Mouse (Mus musculus) forebrain, embryonic 15.5 days (tissue): ENCODE measurements around the gene Gdpd5. TPM values are rescaled to one million over a fixed set of nuclear protein-coding genes. Genes with fewer than 3 reads are reported as not detected.

ENCODE experiments used
- ATAC-seq: fragments of 200-750 bp; cut with Nextera tagmentation; replicated peaks from 2 replicates; pipeline ENCODE4 v1.8.0; 2017; ENCODE audit warnings: mild to moderate bottlenecking, moderate TSS enrichment, moderate library complexity
- H3K27ac ChIP-seq: fragments of 300-500 bp; sonication (generic); replicated peaks from 2 replicates; pipeline ENCODE4 v1.5.1; 2015; ENCODE audit warnings: mild to moderate bottlenecking, inconsistent platforms
- H3K27me3 ChIP-seq: fragments of 300-500 bp; sonication (generic); 2 replicates; pipeline ENCODE4 v1.6.1; 2015; ENCODE audit warnings: inconsistent platforms
- H3K36me3 ChIP-seq: fragments of 300-500 bp; sonication (generic); 2 replicates; pipeline ENCODE4 v1.6.1; 2015; ENCODE audit warnings: mild to moderate bottlenecking, inconsistent platforms
- H3K4me1 ChIP-seq: fragments of 300-500 bp; sonication (generic); 2 replicates; pipeline ENCODE4 v1.6.1; 2015; ENCODE audit warnings: inconsistent platforms
- H3K4me2 ChIP-seq: fragments of 300-500 bp; sonication (generic); replicated peaks from 2 replicates; pipeline ENCODE4 v1.6.1; 2015; ENCODE audit warnings: mild to moderate bottlenecking, inconsistent platforms
- H3K4me3 ChIP-seq: fragments of 300-500 bp; sonication (generic); 2 replicates; pipeline ENCODE4 v1.5.1; 2015; ENCODE audit warnings: mild to moderate bottlenecking, inconsistent platforms
- H3K9ac ChIP-seq: fragments of 300-500 bp; sonication (generic); replicated peaks from 2 replicates; pipeline ENCODE4 v1.6.1; 2015; ENCODE audit warnings: mild to moderate bottlenecking, inconsistent platforms
- H3K9me3 ChIP-seq: fragments of 300-500 bp; sonication (generic); 2 replicates; pipeline ENCODE4 v1.6.1; 2016; ENCODE audit warnings: inconsistent platforms
- WGBS: fragments of 180-500 bp; shearing (Covaris S2); methylation state at CpG from one replicate; pipeline ENCODE4 v1.1.7; 2015; ENCODE audit warnings: mixed read lengths; 5-methylcytosine and 5-hydroxymethylcytosine counted together
- polyA plus RNA-seq: library from polyadenylated mRNA; unstranded; fragments of >200 nt; fragmentation: Nextera tagmentation; extraction: Ambion mirVana; gene quantifications from 2 replicates; pipeline ENCODE4 v1.2.1, GENCODE M21; 2015

Gdpd5 gene
- polyA plus RNA-seq, 1 experiment from 2014 or later, result 40.0 TPM

DNA sequence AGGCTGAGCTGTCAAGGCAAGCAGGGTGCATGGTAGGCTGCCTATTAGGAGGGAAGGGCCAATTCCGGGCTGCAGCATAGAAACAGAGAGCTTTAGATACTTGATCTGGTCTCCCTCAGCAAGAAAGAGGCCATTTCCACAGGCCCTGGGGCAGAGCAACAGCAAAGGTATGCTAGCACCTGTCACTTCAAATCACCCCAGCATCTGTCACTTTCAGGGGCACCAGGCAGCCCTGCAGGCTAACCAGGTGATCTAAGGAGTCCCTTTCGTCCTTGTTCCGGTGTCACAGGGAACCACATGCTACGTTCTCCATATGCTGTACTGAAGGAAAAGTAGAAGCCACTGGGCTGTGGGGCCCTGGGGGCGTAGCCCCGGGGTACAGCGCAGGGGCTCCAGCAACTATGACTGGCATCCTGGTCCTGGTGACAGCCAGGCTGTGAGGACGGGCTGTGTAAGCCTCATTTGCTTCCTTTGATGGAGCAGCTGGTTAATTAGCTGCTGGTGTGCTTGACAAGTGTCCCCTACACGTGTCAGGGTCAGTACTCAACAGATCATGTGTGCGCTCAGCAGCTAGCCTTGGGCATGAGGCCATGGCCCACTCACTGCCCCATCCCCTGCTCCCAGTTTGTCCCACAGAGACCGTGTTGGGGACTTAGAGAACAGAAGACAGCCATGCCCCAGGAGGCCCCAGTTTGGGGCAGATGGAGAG, 14.8 kb downstream of the Gdpd5 start:
- 55% methylated on average over 11 of the region's 11 CpGs for WGBS
- ATAC-seq, result 0 out of 2 replicates have a peak, but pooled peaks have one; percentile 46
- no peak overlapping the region for H3K4me2 ChIP-seq
- peaks cover 12% of the 10 kb centered on the region; the same call in 1 of the 2 replicates for H3K4me1 ChIP-seq
- H3K27ac ChIP-seq, result no peak overlapping the region
- H3K36me3 ChIP-seq, result 0 out of 2 replicates have a peak, but pooled peaks cover 8% of the 10 kb centered on the region
- no peaks in the 10 kb centered on the region for H3K27me3 ChIP-seq
- no peak overlapping the region for H3K4me3 ChIP-seq
- H3K9me3 ChIP-seq, result no peaks in the 10 kb centered on the region
- H3K9ac ChIP-seq, result no peak overlapping the region

DNA sequence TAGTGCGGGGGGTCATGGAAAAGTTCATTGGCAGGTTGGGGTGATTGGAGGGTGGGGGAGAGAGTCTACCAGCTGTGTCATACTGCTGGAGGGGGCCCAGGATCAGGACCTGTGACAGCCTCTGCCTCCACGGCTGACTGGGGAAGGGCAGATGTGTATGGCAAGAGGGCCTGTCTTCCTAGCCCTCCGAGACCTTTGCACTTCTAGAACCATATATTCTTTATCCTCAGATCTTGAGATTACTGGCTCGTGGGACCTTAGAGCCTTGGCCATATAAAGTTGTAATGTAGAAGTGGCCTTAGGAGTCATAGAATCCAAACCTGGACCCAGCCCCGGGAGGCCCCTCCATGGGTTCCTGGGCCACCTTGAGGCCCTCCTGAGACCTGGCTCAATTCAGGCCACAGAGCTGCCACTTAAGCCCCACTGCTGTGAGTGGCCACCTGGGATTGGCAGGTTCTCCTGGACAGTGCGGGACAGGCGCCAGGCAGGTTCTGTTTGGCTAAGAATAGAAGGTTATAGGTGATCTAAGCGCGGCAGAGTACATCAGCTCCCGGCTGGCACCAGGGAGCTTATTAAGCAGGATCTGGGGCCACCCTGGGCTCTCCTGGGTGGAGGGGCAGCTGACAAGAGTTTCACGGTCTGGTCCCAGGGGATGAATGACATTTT, 15.9 kb downstream of the Gdpd5 start:
- H3K4me2 ChIP-seq, result no peak overlapping the region
- H3K4me3 ChIP-seq, result no peak overlapping the region
- peaks cover 12% of the 10 kb centered on the region; the same call in 1 of the 2 replicates for H3K4me1 ChIP-seq
- no peak for ATAC-seq
- H3K9me3 ChIP-seq, result no peaks in the 10 kb centered on the region
- 0 out of 2 replicates have a peak, but pooled peaks cover 3% of the 10 kb centered on the region for H3K36me3 ChIP-seq
- H3K27me3 ChIP-seq, result no peaks in the 10 kb centered on the region
- 77% methylated on average over 11 of the region's 11 CpGs for WGBS
- H3K9ac ChIP-seq, result no peak overlapping the region
- no peak overlapping the region for H3K27ac ChIP-seq

DNA sequence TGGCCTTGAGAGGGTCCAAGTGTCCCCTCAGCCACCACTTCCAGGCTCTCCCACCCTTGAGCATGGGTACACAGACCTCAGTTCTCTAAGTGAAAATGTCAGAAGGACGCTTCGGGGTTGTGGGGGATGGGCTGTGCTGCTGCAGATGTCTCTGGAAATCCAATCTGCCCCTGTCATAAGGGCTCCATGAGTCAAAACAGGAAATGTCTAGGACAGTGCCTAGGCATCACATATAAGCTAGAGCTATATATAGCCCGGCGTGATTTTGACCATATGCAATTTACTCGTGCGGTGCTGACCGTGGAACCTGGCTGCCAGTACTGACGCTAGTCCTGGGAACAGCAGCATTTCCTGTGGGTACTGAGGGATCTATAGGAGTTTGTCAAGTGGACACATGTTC, 20.2 kb downstream of the Gdpd5 start:
- no peak overlapping the region for H3K4me3 ChIP-seq
- no peaks in the 10 kb centered on the region for H3K36me3 ChIP-seq
- no peaks in the 10 kb centered on the region for H3K9me3 ChIP-seq
- H3K9ac ChIP-seq, result no peak overlapping the region
- ATAC-seq, result no peak
- H3K4me2 ChIP-seq, result no peak overlapping the region
- H3K27me3 ChIP-seq, result no peaks in the 10 kb centered on the region
- no peak overlapping the region for H3K27ac ChIP-seq
- H3K4me1 ChIP-seq, result no peaks in the 10 kb centered on the region; the same call in 1 of the 2 replicates
- WGBS, result 86% methylated on average over 8 of the region's 8 CpGs

DNA sequence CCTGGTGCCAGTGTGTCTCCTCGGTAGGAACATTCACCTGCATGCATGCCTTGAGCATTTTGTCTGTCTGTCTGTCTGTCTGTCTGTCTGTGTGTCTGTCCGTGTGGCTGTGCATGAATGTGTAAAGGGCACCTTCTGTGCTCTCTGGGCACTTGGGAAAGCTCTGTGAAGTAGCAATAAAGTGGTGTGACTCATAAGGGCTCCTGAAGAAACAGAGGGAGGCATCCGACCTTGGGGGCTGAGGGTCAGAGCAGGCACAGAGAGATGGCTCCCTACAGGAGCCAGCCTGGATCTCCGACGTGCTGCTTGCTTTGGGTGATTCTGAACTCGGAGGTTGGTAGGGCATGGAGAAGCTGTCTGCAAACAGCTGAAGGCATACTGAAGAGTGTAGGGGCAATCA, 21.3 kb downstream of the Gdpd5 start:
- 86% methylated on average over 6 of the region's 6 CpGs for WGBS
- H3K27ac ChIP-seq, result no peak overlapping the region
- H3K36me3 ChIP-seq, result no peaks in the 10 kb centered on the region
- no peak overlapping the region for H3K4me3 ChIP-seq
- no peak overlapping the region for H3K4me2 ChIP-seq
- H3K27me3 ChIP-seq, result no peaks in the 10 kb centered on the region
- H3K9ac ChIP-seq, result no peak overlapping the region
- no peaks in the 10 kb centered on the region for H3K4me1 ChIP-seq
- no peaks in the 10 kb centered on the region for H3K9me3 ChIP-seq
- no peak for ATAC-seq

DNA sequence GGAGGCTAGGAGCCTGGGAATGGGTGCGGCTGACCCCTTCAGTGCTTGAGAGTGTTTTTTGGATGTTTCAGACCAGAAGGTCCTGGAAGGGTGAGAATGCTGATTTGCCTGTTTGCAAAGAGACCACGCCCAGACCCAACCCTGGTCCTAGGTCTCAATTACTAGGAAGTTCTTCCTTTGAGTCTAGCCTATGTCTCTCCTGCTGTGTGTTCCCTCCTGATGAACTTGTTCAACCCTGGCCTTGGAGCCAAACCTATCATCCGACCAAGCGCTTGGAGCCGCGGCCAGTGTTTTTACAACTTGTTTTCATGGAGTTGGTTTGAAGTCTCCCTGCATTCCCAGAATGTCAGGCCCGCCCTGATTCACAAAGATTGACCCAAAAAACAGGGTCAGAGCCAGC, 22.0 kb downstream of the Gdpd5 start:
- Histone ChIP-seq H3K9me3 (no peaks in the 10 kb centered on the region), H3K4me1 (no peaks in the 10 kb centered on the region), H3K27me3 (no peaks in the 10 kb centered on the region), H3K36me3 (no peaks in the 10 kb centered on the region), H3K4me3 (no peak overlapping the region), H3K9ac (no peak overlapping the region), H3K27ac (no peak overlapping the region), H3K4me2 (no peak overlapping the region)
- 91% methylated on average over 7 of the region's 7 CpGs for WGBS
- ATAC-seq, result no peak

DNA sequence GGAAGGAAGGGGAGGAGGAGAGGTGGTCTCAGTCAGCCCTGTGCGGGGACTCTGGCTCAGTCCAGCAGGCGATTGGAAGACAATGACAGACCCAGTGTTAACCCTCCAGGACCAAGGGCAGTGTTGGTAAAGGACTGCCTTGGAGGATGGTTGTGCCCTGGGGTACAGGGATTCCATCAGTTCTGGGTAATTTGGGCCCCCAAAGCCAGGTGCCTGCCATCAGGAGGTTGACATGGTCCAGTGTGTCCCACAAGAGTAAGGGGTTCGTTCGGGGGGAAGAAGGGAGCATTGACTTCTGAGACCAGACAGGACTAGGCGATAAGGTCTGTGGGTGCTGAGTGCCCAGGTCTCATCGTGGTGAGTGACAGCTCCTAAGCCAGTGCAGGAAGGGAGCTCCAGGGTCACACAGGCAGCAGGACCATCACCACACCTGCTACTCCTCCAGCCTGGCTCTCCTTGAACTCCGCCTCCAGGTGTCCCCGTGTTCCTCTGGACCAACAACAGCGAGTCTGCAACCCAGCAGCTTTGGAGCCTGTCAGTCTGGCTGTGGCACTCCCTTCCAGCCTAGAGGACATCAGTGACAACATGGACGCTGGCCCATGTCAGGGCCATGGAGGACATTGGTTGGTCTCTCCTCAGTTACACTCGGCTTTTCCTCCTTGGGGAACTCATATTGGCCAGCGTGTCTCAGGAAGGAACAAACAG, 23.0 kb downstream of the Gdpd5 start:
- Histone ChIP-seq H3K36me3 (no peaks in the 10 kb centered on the region), H3K9ac (no peak overlapping the region), H3K27me3 (no peaks in the 10 kb centered on the region), H3K4me3 (no peak overlapping the region), H3K27ac (no peak overlapping the region), H3K4me2 (no peak overlapping the region), H3K4me1 (no peaks in the 10 kb centered on the region), H3K9me3 (no peaks in the 10 kb centered on the region)
- 78% methylated on average over 12 of the region's 12 CpGs for WGBS
- no peak for ATAC-seq

DNA sequence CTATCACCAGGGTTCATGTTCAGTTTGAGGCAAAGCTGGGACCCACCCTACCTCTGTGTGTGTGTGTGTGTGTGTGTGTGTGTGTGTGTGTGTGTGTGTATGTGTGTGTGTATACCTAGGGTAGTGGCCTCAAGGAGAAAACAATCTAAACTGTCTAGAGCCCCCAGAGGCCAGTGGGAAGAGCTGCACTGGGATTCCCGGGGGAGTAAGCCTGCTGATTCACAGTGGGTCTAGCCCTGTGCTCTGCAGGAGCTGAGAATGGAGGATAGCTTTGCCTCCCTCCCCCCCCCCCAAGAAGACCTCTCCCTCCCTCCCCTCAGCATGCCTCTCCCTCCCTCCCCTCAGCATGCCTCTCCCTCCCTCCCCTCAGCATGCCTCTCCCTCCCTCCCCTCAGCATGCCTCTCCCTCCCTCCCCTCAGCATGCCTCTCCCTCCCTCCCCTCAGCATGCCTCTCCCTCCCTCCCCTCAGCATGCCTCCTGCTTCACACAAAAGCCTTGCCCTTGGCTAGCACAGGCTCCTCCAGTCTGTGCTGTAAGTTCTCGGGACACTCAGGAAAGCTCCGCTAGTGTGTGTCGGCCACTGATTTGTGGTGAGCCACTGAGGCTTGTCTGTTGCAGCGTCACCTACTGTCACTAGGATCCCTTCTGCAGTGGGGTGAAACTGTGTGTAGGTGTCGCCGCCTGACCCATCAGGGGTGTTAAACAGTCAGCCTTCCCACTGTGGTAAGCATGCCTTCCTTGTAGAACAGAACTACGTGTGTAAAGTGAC, 24.4 kb downstream of the Gdpd5 start:
- H3K4me1 ChIP-seq, result no peaks in the 10 kb centered on the region
- no peaks in the 10 kb centered on the region for H3K36me3 ChIP-seq
- no peak overlapping the region for H3K27ac ChIP-seq
- ATAC-seq, result 0 out of 2 replicates have a peak, but pooled peaks have one; percentile 20
- H3K9ac ChIP-seq, result no peak overlapping the region
- WGBS, result 19% methylated on average over 8 of the region's 8 CpGs
- H3K4me2 ChIP-seq, result no peak overlapping the region
- no peak overlapping the region for H3K4me3 ChIP-seq
- H3K9me3 ChIP-seq, result no peaks in the 10 kb centered on the region
- H3K27me3 ChIP-seq, result no peaks in the 10 kb centered on the region

DNA sequence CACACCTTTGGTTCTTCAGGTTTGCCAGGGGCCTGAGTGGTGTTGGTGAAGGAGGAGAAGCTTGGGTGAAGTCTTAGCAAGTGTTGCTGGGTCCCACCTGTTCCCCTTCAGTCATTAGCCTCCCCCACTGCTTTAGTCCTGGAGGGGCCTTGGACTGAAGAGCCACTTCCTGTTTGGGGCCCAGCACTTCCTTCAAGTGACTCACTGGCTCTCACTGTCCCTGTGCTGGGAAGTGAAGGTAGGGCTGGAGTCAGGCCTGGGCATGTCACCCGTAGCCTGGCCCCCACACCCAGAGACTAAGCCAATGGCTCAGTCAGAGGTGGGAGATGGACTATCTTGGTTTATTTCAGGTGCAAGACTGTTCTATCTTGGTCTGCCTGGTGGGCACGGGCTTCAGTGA, 26.4 kb downstream of the Gdpd5 start:
- ATAC-seq, result no peak
- WGBS, result 89% methylated on average over 2 of the region's 2 CpGs
- no peaks in the 10 kb centered on the region for H3K4me1 ChIP-seq

DNA sequence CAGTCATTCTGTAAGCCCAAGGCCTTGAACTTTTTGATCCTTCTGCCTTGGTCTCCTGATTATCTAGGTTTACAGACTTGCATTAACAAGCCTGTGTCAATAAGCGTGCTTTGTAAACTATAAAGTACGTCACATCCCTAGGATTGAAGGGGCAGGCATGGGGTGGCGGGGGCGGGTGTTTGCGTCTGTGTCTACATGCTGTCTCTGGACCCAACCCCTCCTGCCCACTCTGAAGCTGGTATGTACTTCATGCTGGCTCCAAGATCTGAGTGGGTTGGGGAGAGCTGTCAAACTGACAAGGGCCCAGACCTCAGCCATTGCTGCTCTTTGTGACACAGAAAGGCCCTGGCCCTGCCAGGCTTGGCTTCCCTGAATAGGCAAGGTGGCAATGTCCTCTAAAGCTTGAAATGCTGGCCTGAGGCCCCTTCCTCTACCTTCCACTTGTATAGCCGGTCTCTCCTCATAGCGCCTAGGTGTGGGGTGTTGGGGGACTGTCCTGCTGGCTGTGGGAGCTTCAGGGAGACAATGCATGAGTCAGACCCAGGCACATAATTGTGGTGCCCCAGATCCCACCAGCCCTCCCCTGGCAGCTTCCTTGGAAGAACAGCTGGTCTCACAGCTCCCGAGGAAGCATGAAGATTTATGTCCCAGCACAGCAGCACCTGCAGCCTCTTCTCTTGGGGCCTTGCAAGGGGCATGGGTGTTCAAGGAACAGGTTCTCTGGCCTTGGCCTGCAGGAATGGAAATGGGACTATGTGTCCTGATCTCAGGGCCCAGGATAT, 28.4 kb downstream of the Gdpd5 start:
- Histone ChIP-seq H3K9me3 (no peaks in the 10 kb centered on the region), H3K27me3 (no peaks in the 10 kb centered on the region), H3K4me3 (no peak overlapping the region), H3K9ac (no peak overlapping the region), H3K36me3 (no peaks in the 10 kb centered on the region), H3K27ac (0 out of 2 replicates have a peak overlapping the region, but pooled peaks have one; percentile 19), H3K4me2 (no peak overlapping the region), H3K4me1 (no peaks in the 10 kb centered on the region)
- no peak for ATAC-seq
- WGBS, result 73% methylated on average over 8 of the region's 8 CpGs

More for the DNA sequence above, 26.4 kb downstream of the Gdpd5 start:
- Histone ChIP-seq H3K4me3 (no peak overlapping the region), H3K27me3 (no peaks in the 10 kb centered on the region), H3K36me3 (no peaks in the 10 kb centered on the region), H3K9ac (no peak overlapping the region), H3K9me3 (no peaks in the 10 kb centered on the region), H3K27ac (no peak overlapping the region), H3K4me2 (no peak overlapping the region)

DNA sequence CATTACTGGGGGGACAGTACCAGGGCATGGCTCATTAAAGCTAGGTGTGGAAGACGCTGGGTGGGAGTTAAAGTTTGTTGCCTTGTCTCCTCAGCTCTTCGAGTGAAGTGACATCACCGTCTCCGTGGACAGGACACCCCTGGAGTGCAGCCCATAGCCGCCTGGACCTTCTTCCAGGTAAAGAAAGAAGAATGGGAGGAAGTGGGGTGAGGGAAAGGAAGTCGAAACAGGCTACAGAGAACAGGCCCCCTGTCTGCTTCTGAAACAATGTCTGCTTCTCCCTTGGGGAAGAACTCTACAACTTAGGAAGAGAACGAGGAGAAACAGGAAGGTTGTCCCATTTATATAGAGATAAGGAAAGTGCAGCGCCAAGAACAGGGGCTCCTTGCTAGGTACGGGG, 29.1 kb downstream of the Gdpd5 start:
- no peak for ATAC-seq
- WGBS, result 88% methylated on average over 9 of the region's 9 CpGs
- Histone ChIP-seq H3K9me3 (no peaks in the 10 kb centered on the region), H3K36me3 (no peaks in the 10 kb centered on the region), H3K4me1 (no peaks in the 10 kb centered on the region), H3K27ac (0 out of 2 replicates have a peak overlapping the region, but pooled peaks have one; percentile 19), H3K27me3 (no peaks in the 10 kb centered on the region), H3K4me3 (no peak overlapping the region), H3K9ac (no peak overlapping the region), H3K4me2 (no peak overlapping the region)
